Mouse (Mus musculus): Measurements from ENCODE around the gene Bcat1. TPM values are rescaled to one million over a fixed set of nuclear protein-coding genes. Genes with fewer than 3 reads are reported as not detected.

The Bcat1 gene
- polyA plus RNA-seq, 1 experiment from 2014 or later: 0.44 TPM

- Histone ChIP-seq H3K36me3 (ENCODE audit: insufficient read depth, low read length) (no peaks in the 10 kb centered on the region), H3K4me2 (replicated peaks; ENCODE audit: low read depth, low read length) (0 out of 2 replicates have a peak overlapping the region, but pooled peaks have one; percentile 45), H3K9ac (replicated peaks; ENCODE audit: low read depth) (no peak overlapping the region), H3K9me3 (ENCODE audit: low read length) (no peaks in the 10 kb centered on the region), H3K4me3 (ENCODE audit: low read depth, low read length) (no peak overlapping the region), H3K27ac (ENCODE audit: low read length) (no peak overlapping the region), H3K4me1 (ENCODE audit: insufficient read depth, low read depth, low read length) (no peaks in the 10 kb centered on the region), H3K27me3 (replicated peaks; ENCODE audit: insufficient read depth, low read length) (no peaks in the 10 kb centered on the region)
- 63% methylated on average over 21 of the region's 21 CpGs for WGBS
- no peak for TF ChIP-seq CTCF (IDR thresholded peaks at IDR 0.05)
- TF ChIP-seq EP300 (IDR thresholded peaks at IDR 0.05): no peak
- ATAC-seq: 0 out of 2 replicates have a peak, but pooled peaks have one; percentile 36
- DNase-seq (ENCODE audit: low spot score): peak; percentile 39
These were observed 45.8 kb upstream of the Bcat1 start for GRCm38 (mm10) chr6:145121590-145122420.

- 22% methylated on average over 18 of the region's 18 CpGs for WGBS
These were observed 45.0 kb upstream of the Bcat1 start for GRCm38 (mm10) chr6:145120787-145121589.

GRCm38 (mm10) chr6:145120086-145120485 lies 44.1 kb upstream of the Bcat1 start:
- Histone ChIP-seq H3K4me3 (ENCODE audit: low read depth, low read length) (no peak overlapping the region), H3K4me1 (ENCODE audit: insufficient read depth, low read depth, low read length) (no peaks in the 10 kb centered on the region), H3K27me3 (replicated peaks; ENCODE audit: insufficient read depth, low read length) (no peaks in the 10 kb centered on the region), H3K9ac (replicated peaks; ENCODE audit: low read depth) (no peak overlapping the region), H3K27ac (ENCODE audit: low read length) (no peak overlapping the region), H3K9me3 (ENCODE audit: low read length) (no peaks in the 10 kb centered on the region), H3K36me3 (ENCODE audit: insufficient read depth, low read length) (no peaks in the 10 kb centered on the region), H3K4me2 (replicated peaks; ENCODE audit: low read depth, low read length) (no peak overlapping the region)
- ATAC-seq (no peak), DNase-seq (ENCODE audit: low spot score) (no peak)
- TF ChIP-seq CTCF (IDR thresholded peaks at IDR 0.05) (no peak), EP300 (IDR thresholded peaks at IDR 0.05) (no peak)
- 64% methylated on average over 2 of the region's 2 CpGs for whole genome bisulfite sequencing

More at GRCm38 (mm10) chr6:145120787-145121589, 45.0 kb upstream of the Bcat1 start:
- Histone ChIP-seq H3K4me1 (ENCODE audit: insufficient read depth, low read depth, low read length) (no peaks in the 10 kb centered on the region), H3K27me3 (replicated peaks; ENCODE audit: insufficient read depth, low read length) (no peaks in the 10 kb centered on the region), H3K9ac (replicated peaks; ENCODE audit: low read depth) (no peak overlapping the region), H3K27ac (ENCODE audit: low read length) (no peak overlapping the region), H3K9me3 (ENCODE audit: low read length) (no peaks in the 10 kb centered on the region), H3K4me3 (ENCODE audit: low read depth, low read length) (peak overlapping the region; percentile 14; the same call in 1 of the 2 replicates), H3K36me3 (ENCODE audit: insufficient read depth, low read length) (no peaks in the 10 kb centered on the region), H3K4me2 (replicated peaks; ENCODE audit: low read depth, low read length) (peak overlapping the region; percentile 45)
- no peak for TF ChIP-seq CTCF (IDR thresholded peaks at IDR 0.05)
- TF ChIP-seq EP300 (IDR thresholded peaks at IDR 0.05): peak; percentile 2; the same call in 1 of the 2 replicates
- DNase-seq (ENCODE audit: low spot score) (peak; percentile 55), ATAC-seq (peak; percentile 57)

GRCm38 (mm10) chr6:145116098-145116672 lies 40.2 kb upstream of the Bcat1 start:
- Histone ChIP-seq H3K4me3 (ENCODE audit: low read depth, low read length) (no peak overlapping the region), H3K4me2 (replicated peaks; ENCODE audit: low read depth, low read length) (no peak overlapping the region), H3K9ac (replicated peaks; ENCODE audit: low read depth) (no peak overlapping the region), H3K9me3 (ENCODE audit: low read length) (no peaks in the 10 kb centered on the region), H3K27me3 (replicated peaks; ENCODE audit: insufficient read depth, low read length) (no peaks in the 10 kb centered on the region), H3K4me1 (ENCODE audit: insufficient read depth, low read depth, low read length) (no peaks in the 10 kb centered on the region), H3K36me3 (ENCODE audit: insufficient read depth, low read length) (no peaks in the 10 kb centered on the region), H3K27ac (ENCODE audit: low read length) (no peak overlapping the region)
- DNase-seq (ENCODE audit: low spot score): no peak
- ATAC-seq: no peak
- 18% methylated on average over 4 of the region's 4 CpGs for WGBS
- TF ChIP-seq CTCF (IDR thresholded peaks at IDR 0.05) (no peak), EP300 (IDR thresholded peaks at IDR 0.05) (no peak)

GRCm38 (mm10) chr6:145115476-145116097 lies 39.6 kb upstream of the Bcat1 start, which contains the start of gene Lrmp:
Gene Lrmp (plus strand): TSS chr6:145115653.
- Histone ChIP-seq H3K27me3 (replicated peaks; ENCODE audit: insufficient read depth, low read length) (no peaks in the 10 kb centered on the region), H3K4me3 (ENCODE audit: low read depth, low read length) (no peak within 1 kb of the TSS), H3K27ac (ENCODE audit: low read length) (no peak within 1 kb of the TSS), H3K4me1 (ENCODE audit: insufficient read depth, low read depth, low read length) (no peaks in the 10 kb centered on the region), H3K4me2 (replicated peaks; ENCODE audit: low read depth, low read length) (no peak within 1 kb of the TSS), H3K9ac (replicated peaks; ENCODE audit: low read depth) (no peak within 1 kb of the TSS), H3K9me3 (ENCODE audit: low read length) (no peaks in the 10 kb centered on the region), H3K36me3 (ENCODE audit: insufficient read depth, low read length) (no peaks in the 10 kb centered on the region)
- no peak for ATAC-seq
- 64% methylated on average over 6 of the region's 6 CpGs for WGBS
- 0 out of 2 replicates have a peak, but pooled peaks have one; percentile 12 for TF ChIP-seq CTCF (IDR thresholded peaks at IDR 0.05)
- TF ChIP-seq EP300 (IDR thresholded peaks at IDR 0.05): no peak
- DNase-seq (ENCODE audit: low spot score): peak; percentile 29
